Mouse (Mus musculus) spleen, adult 2 months (tissue): ENCODE measurements at regions not wholly inside any gene's neighbourhood (a gene's known extent, or its start where the extent isn't known, plus 50 kb on each side); places are given as distances from the start of the nearest gene placed in this dataset.

Experiments
- DNase-seq, 2 experiments: peaks; one replicate each; pipeline versions ENCODE4 v3.0.0 to v3.0.0-alpha.2; 2012 to 2021; ENCODE audit warnings: low spot score in 2 of 2, low read depth in 1 of 2
- H3K27ac ChIP-seq: fragments of 200-500 bp; 2 replicates; pipeline ENCODE4 v1.5.1; 2012; ENCODE audit warnings: low read length, inconsistent platforms; ENCODE audit not compliant: insufficient read depth
- H3K27me3 ChIP-seq: fragments of 200-500 bp; 2 replicates; pipeline ENCODE4 v1.6.1; 2012; ENCODE audit warnings: mild to moderate bottlenecking, moderate library complexity, low read length, inconsistent platforms; ENCODE audit not compliant: control insufficient read depth, insufficient read depth
- H3K36me3 ChIP-seq: fragments of 200-500 bp; 2 replicates; pipeline ENCODE4 v1.6.1; 2012; ENCODE audit warnings: mild to moderate bottlenecking, low read length, inconsistent platforms; ENCODE audit not compliant: control insufficient read depth, insufficient read depth
- H3K4me1 ChIP-seq: fragments of 200-500 bp; 2 replicates; pipeline ENCODE4 v1.6.1; 2011; ENCODE audit warnings: inconsistent platforms; ENCODE audit not compliant: control insufficient read depth, insufficient read depth, insufficient read length
- H3K4me3 ChIP-seq: fragments of 200-500 bp; 2 replicates; pipeline ENCODE4 v1.5.1; 2011; ENCODE audit warnings: mild to moderate bottlenecking, inconsistent platforms; ENCODE audit not compliant: insufficient read depth, insufficient read length; ENCODE audit errors: extremely low read depth
- CTCF ChIP-seq: fragments of 200-500 bp; IDR thresholded peaks from 2 replicates; pipeline ENCODE4 v1.5.1; 2011; ENCODE audit warnings: mild to moderate bottlenecking, inconsistent platforms; ENCODE audit not compliant: insufficient read depth, insufficient read length, insufficient replicate concordance; ENCODE audit errors: extremely low read depth
- POLR2A ChIP-seq: fragments of 200-500 bp; IDR thresholded peaks from 2 replicates; pipeline ENCODE4 v1.6.1; 2011; ENCODE audit warnings: low read depth, low read length, inconsistent platforms
- WGBS: fragments of 180-500 bp; shearing (Covaris S2); methylation state at CpG from one replicate; pipeline ENCODE4 v1.1.7; 2018; 5-methylcytosine and 5-hydroxymethylcytosine counted together

DNA sequence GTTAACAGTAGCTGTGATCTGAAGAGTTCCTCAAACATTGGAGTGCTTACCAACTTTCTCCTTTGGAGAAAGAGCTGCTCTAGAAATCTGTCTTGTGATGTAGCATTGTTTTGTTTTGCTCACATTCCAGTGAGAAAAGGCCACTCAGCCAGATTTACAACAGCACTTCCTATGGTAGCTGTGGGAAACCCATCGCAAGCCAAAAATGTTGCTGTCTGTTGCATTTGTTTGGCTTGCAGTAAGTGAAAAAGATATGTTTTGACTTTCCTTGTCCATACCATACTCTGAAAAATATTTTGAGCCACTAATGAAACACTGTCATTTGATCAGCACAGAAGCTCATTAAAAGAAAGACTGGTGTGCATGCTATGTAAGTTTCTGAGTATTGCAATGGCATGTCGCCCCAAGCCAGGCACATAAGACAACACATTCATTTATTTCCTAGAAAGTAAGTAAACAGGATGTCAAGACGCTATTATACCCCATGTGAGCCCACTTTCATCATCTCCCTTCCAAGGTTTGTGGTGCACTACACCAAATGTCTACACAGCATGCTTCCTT lies 66.2 kb downstream of the Car2 start:
- Histone ChIP-seq H3K27ac (no peak overlapping the region), H3K4me3 (no peak overlapping the region), H3K4me1 (no peaks in the 10 kb centered on the region), H3K36me3 (no peaks in the 10 kb centered on the region), H3K27me3 (no peaks in the 10 kb centered on the region)
- DNase-seq: no peak
- TF ChIP-seq CTCF (no peak), POLR2A (no peak)
- WGBS: 88% methylated on average over 3 of the region's 3 CpGs

- no peak overlapping the region for H3K27ac ChIP-seq
- no peaks in the 10 kb centered on the region for H3K36me3 ChIP-seq
- no peak overlapping the region for H3K4me3 ChIP-seq
- no peak for DNase-seq
- no peak for TF ChIP-seq POLR2A
- no peak for TF ChIP-seq CTCF
- H3K27me3 ChIP-seq: no peaks in the 10 kb centered on the region
- H3K4me1 ChIP-seq: no peaks in the 10 kb centered on the region
- 83% methylated on average over 3 of the region's 3 CpGs for WGBS
Measured at GRCm38 (mm10) chr3:14952951-14953350, 66.9 kb downstream of the Car2 start.

- TF ChIP-seq CTCF (no peak), POLR2A (no peak)
- H3K27ac ChIP-seq: no peak overlapping the region
- no peak for DNase-seq
- 89% methylated on average over 1 of the region's 1 CpGs for WGBS
- no peaks in the 10 kb centered on the region for H3K4me1 ChIP-seq
- H3K27me3 ChIP-seq: no peaks in the 10 kb centered on the region
- H3K36me3 ChIP-seq: no peaks in the 10 kb centered on the region
- no peak overlapping the region for H3K4me3 ChIP-seq
Measured at GRCm38 (mm10) chr3:14957481-14957880, 71.4 kb downstream of the Car2 start.

- 76% methylated on average over 1 of the region's 1 CpGs for WGBS
- H3K27me3 ChIP-seq: no peaks in the 10 kb centered on the region
- H3K4me3 ChIP-seq: no peak overlapping the region
- H3K4me1 ChIP-seq: no peaks in the 10 kb centered on the region
- H3K36me3 ChIP-seq: no peaks in the 10 kb centered on the region
- no peak for DNase-seq
- H3K27ac ChIP-seq: no peak overlapping the region
- no peak for TF ChIP-seq POLR2A
- no peak for TF ChIP-seq CTCF
Measured at GRCm38 (mm10) chr3:14958277-14958676, 72.2 kb downstream of the Car2 start.

DNA sequence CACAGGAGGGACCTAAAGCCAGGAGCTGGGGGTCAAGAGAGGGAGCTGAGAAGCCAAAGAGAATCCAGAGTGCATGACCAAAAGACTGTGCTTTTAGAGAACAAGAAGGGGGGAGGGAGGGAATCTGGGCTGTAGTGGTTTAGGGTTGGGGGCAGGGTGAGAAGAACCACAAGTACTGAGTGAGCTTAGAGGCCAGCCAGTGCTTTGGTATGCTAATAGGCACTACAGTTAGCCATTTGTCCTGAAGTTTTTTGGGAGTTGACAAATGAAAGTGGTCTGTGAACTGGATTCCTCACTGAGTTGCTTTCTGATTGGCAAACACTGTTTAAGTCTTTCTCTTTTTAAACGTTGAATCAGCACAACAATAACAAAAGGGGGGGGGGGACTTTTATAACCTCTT lies 73.5 kb downstream of the Car2 start:
- H3K27ac ChIP-seq: no peak overlapping the region
- H3K4me1 ChIP-seq: no peaks in the 10 kb centered on the region
- no peak overlapping the region for H3K4me3 ChIP-seq
- no peak for DNase-seq
- no peaks in the 10 kb centered on the region for H3K27me3 ChIP-seq
- no peaks in the 10 kb centered on the region for H3K36me3 ChIP-seq
- no peak for TF ChIP-seq POLR2A
- WGBS: 15% methylated on average over 1 of the region's 1 CpGs

DNA sequence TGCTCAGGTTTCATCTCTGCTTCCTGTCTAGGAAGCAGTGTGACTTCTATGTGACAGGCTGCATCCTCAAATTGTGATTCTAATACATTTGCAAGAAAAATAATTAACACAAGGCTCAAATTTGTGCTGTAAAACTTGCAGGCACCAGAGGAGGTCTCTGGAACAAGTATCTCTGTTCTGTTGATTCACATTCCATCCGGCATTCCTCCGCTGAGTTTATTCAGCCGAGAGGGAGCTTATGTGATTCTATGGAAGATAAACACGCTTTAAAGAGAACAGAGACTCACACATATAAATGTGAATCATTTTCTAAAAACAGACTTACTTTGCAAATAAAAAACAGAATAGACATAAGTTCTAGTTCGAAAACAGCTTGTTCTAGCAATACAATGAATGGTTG lies 78.7 kb downstream of the Car2 start:
- no peak for DNase-seq
- H3K27ac ChIP-seq: no peak overlapping the region
- 91% methylated on average over 5 of the region's 5 CpGs for WGBS
- no peaks in the 10 kb centered on the region for H3K4me1 ChIP-seq
- H3K27me3 ChIP-seq: no peaks in the 10 kb centered on the region
- no peaks in the 10 kb centered on the region for H3K36me3 ChIP-seq
- no peak for TF ChIP-seq POLR2A
- no peak for TF ChIP-seq CTCF
- no peak overlapping the region for H3K4me3 ChIP-seq

- TF ChIP-seq CTCF: no peak
- no peak for TF ChIP-seq POLR2A
- WGBS: 82% methylated on average over 5 of the region's 5 CpGs
- H3K4me1 ChIP-seq: no peaks in the 10 kb centered on the region
- DNase-seq: no peak
- no peak overlapping the region for H3K4me3 ChIP-seq
- no peaks in the 10 kb centered on the region for H3K27me3 ChIP-seq
- H3K27ac ChIP-seq: no peak overlapping the region
- H3K36me3 ChIP-seq: no peaks in the 10 kb centered on the region
Measured at GRCm38 (mm10) chr3:14965438-14966044, 79.5 kb downstream of the Car2 start.
